Mouse (Mus musculus) retina, postnatal 7 days (tissue): ENCODE data around the gene Adssl1.

ENCODE experiments used
- DNase-seq: peaks from one replicate; pipeline ENCODE4 v3.0.0-alpha.2; 2012; ENCODE audit warnings: low read depth, low spot score

Gene Adssl1

DNA sequence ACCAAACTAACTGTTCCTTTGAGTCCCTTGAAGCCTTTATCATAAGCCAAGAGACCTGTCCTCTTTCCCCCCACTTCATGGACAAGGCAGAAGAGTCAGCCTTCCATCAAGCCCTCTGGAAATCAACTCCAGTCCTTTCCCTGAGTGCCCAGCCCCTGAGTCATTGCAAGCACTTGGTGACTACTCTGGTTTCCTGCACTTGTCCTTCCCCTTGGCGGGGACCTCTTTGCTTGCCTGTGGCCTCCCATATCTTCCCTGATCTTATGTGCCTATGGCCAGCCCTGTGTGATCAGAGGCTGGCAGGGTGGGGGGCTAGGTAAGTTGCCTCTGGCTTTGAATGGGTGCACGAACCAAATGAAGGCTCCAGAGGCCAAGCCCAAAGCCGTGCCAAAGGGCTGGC, 2.1 kb downstream of the Adssl1 start:
- DNase-seq = no peak

DNA sequence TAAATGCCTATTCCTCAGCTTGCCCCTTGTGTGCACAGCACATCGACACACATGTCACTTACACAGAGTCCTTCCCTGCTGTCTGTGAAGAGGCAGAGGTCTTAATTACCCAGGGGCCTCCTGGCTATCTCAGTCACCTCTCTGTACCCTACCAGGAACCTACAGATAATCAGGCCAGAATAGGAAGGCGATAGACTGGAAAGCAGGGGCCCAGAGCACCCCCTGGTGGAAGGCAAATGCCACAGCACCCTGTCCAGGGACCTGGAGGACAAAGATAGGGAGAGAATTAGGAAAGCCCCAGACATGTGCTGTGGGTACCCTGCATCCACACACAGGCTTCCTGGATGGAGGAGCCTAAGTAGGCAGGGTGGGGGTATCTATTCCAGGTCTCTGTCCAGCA, 3.9 kb downstream of the Adssl1 start:
- peak; percentile 57 for DNase-seq

DNA sequence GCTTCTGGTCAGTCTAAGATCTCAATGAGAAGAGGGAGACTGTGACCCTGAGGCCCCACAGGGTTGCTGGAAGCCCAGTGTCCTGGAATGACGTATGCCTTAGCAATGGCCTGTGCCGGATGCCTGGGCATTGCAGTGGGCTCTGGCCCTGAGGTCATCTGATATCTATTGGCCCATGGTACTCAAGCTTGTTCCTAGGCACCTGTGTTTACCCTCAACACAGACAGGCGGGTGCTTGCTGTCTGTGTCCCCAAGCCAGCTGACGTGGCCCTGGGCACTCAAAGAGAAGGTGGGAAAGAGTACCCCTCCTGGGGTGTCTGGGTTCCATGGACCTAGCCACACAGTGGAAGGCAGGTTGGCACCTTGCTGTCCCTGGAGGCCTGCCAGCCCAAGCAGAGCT, 5.9 kb downstream of the Adssl1 start:
- DNase-seq = no peak

DNA sequence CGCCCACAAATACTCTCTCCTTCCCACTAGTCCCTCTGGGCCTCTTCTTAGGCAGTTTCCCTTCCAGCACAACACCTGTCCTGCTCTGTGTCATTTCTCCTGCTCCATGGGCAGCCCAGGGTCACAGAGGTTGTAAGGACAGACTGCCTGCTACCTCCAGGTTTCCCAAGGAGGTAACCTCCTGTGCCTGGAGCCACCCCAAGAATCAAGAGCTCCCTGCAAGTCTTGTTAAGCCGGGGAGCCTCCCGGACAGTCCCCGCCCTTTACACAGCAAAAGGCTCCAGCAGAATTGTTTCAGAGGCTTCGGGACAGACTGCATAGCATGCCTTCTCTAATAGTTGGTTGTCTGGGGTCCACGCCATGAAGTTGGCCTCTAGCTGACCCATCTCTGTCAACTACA, 6.6 kb downstream of the Adssl1 start:
- DNase-seq = no peak

DNA sequence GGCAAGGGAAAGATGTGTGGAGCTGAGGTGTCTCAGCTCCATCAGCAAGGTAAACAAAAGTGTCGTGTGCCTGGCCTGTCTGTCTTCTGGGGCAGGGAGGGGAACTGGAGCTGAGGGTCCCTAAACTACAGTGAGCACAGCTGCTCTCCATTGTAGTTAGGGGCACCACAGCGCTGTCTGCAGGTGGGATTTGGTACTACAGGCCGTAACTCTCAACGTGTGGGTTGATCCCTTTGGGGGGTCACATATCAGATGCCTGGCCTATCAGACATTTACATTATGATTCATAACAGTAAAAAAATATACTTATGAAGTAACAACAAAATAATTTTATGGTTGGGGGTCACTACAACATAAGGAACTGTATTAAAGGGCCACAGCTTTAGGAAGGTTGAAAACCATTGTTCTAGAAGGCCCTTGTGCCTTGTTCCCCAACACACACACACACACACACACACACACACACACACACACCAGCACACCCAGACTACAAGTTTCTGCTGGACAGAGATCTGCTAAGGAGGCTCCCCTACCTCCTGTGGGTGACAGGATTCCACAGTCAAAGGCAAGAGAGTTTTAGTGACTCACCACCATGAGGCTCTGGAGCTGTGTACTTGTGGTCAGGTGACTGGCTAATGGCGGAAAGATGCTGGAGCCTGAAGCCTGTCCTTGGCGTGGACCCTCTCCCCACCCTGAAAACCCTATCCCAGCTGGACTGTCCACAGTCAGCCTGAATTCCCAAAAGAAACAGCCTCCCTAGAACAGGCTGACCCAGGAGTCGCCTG, 7.4 kb downstream of the Adssl1 start:
- no peak for DNase-seq

DNA sequence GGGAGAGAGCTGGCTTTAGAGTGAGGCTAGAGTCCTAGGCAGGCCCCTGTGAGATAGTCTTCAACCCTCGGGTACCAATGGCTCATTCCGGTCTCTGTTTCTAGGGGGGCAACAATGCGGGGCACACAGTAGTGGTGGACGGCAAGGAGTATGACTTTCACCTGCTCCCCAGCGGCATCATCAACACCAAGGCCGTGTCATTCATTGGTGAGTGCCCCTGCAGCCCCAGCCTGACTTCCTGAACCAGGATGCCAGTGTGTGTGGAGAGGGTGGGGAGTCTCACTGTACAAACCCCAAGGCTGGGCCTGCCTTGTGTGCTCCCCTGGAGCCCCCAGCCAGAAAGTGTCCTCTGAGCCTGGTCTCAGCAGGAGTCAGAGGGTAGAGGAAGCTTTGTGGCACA, 8.4 kb downstream of the Adssl1 start:
- no peak for DNase-seq

DNA sequence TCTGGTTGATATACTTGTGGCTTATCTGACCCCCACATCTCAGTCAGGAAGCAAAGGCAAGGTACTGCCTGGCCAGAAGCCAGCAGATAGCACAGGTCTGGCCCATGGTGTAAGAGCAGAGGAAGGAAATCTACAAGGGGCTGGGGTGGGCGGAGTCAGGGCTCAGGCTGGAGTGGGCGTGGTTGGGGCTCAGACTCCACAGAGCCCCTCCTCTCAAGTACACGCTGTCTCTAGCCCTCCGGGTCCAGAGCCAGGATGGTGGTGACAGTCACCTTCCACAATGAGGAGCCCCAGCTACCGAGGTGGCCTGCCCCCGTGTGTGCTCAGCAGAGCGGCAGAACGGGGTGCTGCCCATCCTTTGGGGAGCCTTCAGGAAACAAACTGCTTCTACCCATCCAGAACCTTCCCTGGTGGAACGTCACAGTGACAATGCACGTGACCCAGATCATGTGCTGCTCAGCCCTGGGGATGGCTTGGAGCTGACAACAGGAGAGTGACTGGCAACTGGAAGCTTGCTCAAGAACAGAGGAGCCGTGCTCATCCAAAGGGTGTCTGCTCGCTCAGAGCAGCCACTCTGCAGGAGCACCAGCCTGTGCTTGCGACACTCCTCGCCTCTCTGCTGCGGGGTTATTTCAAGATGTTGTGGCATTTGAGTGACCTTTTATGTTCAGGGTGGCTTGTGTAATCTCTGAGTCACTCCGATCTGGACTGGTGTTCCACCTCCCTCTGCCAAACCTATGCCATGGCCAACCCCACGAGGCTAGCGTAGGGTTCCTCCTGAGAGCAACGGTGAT, 9.3 kb downstream of the Adssl1 start:
- DNase-seq = no peak

DNA sequence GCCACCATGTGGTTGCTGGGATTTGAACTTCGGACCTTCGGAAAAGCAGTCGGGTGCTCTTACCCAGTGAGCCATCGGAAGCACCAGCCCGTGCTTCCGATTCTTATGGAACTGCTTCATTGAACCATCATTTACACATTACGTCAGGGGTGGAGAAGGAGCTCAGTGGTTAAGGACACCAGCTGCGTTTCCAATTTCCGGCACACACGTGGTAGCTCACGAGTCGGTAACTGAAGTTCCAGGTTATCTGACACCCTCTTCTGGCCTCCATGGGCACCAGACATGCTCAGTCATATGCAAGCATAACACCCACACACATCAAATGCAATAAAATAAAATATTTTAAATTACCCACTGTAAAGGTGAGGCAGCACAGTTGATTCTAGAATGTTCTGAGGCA, 10.2 kb downstream of the Adssl1 start:
- DNase-seq = no peak

DNA sequence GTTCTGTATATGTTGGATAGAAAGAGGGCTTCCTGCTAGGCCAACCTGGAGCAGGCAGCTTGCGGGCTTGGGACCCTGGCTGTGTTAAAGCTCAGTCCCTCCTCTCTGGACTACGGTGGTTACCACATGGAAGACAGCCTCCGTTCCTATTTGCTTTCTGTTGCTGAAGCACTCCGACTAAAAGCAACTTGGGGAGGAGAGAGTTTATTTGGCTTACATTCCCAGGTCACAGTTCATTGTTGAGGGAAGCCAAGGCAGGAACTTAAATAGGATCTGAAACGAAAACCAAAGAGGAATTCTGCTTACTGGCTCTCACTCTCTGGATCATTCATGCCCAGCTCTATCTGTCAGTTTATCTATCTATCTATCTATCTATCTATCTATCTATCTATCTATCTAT, 11.0 kb downstream of the Adssl1 start:
- DNase-seq = no peak

DNA sequence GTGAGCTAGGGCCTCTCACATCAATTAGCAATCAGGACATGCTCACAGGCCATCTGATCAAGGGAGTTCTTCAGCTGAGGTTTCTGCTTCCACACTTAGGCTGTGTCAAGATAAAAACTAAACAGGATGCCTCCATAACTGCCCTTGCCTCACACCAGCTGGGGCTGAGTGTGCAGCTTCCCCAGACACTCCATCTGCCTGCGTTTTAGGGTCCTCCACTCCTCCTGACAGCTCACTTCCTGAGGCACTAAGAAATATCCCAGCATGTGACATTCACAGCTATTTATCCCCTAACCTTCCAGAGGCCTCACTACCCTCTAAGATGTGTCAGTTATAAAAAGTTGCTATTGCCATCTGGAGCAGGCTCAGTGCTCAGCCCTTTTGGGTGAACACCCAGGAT, 11.6 kb downstream of the Adssl1 start:
- DNase-seq = no peak

DNA sequence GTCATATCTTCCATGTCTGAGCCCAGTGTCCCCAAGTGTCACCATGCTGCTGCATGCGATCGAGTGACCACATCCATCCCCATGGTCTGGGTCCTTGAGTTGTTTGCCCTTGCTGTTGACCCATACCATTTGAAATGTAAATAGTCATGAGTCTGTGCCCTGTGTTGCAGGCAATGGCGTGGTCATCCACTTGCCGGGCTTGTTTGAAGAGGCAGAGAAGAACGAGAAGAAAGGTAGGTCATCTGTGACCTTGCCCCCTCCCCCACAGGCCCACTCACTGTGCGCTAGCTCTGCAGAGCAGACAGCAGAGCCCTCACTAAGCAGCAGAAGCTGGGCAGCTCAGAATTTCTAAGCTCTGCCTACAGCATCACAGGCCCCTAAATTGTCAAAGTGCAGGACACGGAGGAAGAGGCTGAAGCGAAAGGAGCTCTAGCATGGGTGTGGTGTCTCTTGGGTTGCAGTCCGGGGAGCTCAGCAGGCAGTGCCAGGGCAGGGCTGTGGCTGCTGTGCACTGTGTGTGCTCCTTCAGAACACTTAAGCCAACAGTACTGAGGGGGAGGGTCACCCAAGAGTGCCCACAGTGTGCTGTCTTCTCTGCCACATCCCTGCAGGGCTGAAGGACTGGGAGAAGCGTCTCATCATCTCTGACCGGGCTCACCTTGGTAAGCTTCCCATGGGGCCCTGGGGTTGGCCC, 12.4 kb downstream of the Adssl1 start:
- no peak for DNase-seq

DNA sequence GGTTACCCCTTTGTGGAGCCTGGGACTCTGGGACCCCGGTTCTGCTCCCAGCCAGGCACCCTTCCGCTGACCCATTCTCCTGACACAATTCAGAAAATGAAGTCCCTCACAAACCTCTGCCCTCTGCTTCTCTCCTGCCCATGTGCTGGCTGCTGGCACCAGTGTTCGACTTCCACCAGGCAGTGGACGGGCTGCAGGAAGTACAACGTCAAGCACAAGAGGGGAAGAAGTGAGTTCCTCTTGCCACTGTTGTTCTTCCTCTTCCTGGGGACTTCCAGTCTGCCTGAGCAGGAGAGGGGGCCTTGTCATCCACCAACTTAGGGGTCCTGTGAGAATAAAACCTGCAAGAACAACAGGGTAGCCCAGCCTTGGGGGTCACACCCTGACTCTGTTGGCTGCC, 13.1 kb downstream of the Adssl1 start:
- no peak for DNase-seq

DNA sequence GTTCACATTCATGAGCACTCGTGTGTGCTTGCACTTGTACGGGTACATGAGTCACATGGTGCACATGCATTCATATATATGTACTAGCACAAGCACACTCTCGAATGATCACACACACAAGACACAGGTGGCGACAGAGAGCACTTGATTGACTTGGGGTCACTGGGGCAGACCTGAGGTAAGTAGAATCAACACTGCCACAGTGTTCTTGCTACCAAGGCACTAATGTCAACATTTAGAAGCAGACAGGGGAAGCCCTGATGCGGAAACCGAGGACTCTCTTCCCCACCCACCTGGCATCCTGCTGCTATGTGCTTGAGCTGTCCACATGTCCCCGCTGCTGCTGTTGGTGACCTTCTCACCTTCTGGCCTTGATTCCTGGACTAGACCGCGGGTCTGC, 13.8 kb downstream of the Adssl1 start:
- no peak for DNase-seq

DNA sequence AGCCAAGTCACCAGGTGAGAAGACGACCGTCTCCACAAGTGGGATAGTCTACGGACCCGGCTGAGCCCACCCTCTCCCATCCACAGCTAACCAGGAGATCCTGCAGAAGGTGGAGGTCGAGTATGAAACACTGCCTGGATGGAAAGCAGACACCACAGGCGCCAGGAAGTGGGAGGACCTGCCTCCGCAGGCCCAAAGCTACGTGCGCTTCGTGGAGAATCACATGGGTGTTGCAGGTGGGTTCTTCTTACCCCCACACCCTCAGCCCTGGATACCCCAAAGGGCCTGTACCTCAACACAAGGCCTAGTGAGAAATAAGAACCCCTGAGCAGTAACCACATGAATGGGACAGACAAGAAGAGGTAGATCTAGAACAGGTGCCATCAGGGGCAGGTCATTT, 19.7 kb downstream of the Adssl1 start:
- DNase-seq = no peak

DNA sequence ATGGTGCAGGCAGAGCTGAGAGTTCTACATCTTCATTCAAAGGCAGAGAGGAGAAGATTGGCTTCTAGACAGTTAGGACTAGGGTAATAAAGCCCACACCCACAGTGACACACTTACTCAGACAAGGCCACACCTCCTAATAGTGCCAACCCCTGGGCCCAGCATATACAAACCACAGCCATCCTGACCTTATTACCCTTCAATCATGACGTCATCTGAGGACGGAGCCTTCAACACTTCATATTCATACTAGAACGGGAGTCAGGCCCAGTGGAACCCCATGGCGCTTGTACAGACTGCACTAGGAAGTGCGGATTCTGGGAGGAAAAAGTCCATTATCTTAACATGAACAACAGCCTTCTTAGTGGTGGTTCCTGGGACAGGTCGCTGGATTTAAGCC, 23.3 kb downstream of the Adssl1 start:
- DNase-seq = no peak

DNA sequence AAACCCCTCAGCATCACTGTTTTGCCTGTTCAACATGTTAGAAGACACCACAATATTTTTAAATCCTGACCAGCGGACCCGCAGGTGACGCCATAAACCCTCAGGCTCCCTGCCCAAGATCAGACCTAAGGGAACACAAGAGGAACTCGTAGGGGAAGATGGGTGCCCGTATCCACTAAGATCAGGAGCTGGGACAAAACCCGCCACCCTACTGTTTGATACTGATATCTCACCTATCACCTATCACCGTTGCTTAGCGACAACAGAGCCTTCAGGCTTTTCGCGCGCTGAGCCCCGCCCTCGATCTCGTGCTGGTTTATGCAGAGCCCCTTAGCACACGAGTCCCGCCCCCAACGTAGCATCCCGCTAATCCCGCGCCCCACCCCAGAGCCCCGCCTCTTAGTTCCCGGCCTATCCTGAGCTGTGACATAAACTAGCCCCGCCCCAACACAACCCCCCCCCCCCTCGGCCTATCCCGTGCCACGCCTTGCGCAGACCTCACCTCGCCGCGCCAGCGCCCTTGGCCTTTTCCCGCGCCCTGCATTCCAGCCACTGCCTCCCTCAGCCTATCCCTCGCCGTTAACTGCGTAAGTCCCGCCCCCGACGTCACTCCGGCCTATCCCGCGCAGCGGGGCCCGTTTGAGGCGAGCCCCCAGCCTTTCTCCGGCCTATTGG, 24.5 kb downstream of the Adssl1 start, which contains the start of gene Siva1:
Gene Siva1 (plus strand): TSS at position 500 of the 675 bp plus-strand sequence.
- DNase-seq = peak; percentile 97

DNA sequence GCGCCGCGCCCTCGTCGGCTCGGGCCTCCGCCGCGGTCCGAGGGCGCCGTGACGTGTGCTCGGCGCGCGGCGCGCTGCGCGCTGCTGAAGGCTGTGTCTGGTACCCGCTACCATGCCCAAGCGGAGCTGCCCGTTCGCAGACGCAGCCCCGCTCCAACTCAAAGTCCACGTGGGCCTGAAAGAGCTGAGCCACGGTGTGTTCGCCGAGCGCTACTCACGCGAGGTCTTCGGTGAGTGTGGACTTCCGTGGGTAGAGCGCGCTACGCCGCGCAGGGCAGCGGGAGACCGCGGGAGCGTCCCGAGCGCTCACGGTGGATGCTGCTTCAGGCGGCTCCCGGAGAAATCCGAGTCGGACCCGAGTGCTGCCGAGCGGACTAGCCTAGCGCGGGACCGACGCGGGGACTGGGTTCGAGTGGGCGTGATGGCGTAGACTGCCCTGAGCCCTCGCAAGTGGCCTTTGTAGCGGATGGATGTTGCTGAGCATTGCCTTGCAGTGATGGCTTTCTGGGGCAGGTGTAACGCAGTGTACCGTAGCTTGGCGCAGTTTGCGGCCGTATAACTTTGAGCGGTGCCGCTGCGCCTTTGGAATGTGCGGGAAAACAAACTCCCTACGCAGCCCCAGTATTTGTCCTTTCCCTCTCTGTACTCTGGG, 25.1 kb downstream of the Adssl1 start:
- no peak for DNase-seq

DNA sequence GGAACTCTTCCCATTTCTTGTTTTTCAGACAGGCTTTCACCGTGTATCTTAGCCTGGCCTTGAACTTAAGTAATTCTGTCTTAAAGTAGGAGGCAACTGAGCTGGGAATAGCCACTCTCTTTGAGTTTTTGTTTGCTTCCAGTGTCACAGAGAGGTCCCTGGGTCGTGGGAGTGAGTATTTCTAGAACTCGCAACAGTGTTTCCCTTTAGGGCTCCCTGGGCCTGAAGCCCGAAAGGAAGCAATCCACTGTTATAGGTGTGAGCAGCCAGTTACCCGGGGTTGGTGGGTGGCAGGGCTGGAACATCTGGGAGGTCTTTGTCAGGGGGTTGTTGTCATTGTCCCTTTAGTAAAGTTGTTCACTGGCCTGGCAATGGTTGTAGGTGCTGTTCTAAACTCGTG, 26.3 kb downstream of the Adssl1 start:
- no peak for DNase-seq

DNA sequence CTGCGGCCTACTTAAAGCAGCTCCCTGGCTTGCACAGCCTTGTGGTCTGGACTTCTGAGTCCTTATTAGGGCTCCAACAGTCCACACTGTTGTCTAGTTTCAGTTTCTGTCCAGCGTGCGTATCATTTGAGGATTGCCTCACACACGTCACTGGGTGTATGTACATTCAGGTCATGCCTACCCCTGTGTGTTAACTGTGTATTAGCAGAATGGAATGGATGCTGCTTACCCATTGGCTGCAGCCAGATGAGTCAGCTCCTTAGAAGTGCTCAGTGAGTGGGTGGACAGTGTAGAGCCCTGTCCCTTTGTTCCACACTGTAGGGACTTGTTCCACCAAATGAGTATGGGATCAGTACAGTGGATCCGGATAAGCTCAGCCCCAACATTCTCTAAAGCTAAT, 28.2 kb downstream of the Adssl1 start:
- DNase-seq = no peak

DNA sequence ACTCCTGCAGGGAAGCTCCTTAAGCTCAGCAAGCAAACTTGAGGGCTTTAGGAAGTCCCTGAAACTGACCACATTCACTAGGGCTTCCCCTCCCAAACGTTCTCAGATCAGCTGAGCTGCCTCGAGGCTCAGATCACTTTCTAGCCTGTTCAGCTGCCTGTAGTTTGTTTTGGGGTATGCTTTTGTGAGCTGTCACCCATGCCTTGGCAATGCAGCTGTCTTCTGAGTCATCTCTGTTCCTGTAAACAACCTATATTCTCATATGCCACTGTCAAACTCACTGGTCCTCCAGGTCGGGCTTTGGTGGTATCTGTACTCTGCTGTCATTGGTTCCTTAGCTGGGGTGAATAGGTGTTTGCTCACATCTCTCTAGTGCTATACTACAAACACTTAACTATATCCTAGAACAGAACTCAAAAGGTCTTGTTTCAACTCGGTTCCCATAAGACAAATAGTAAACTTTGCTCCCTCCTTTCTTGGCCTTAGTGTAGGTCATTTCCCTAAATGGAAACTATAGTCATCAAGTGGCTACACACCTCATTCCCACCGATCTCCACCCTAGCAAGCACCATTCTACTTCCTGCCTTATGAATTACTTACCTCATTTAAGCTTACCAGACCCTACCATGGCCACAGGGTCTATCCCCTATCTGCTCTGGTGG, 32.1 kb downstream of the Adssl1 start:
- DNase-seq = no peak
